Mouse (Mus musculus) activated CD4-positive, CD25-positive, alpha-beta regulatory T cell, adult 9 weeks (primary cell): Measurements from ENCODE around the gene Acsl1. TPM values are rescaled to one million over a fixed set of nuclear protein-coding genes. Genes with fewer than 3 reads are reported as not detected.

ENCODE experiments used
- polyA plus RNA-seq: library from polyadenylated mRNA; unstranded; fragments of 100-300 nt; shearing (Covaris generic); gene quantifications from one replicate; pipeline ENCODE4 v1.2.1, GENCODE M21; 2017

Acsl1 gene
- polyA plus RNA-seq = 11.6 TPM

GRCm38 (mm10) chr8:46470792-46471781 is at the start of gene Acsl1:
Gene Acsl1, plus strand, starts transcription at chr8:46471037.

GRCm38 (mm10) chr8:46551615-46552440 is 81.0 kb downstream of the Acsl1 start, which contains the start of gene Cenpu:
Gene Cenpu, plus strand, starts transcription at chr8:46552028.

Other genes starting within 250 kb of the Acsl1 start
- not detected for gene Helt, start 176.4 kb upstream of the Acsl1 start, polyA plus RNA-seq
- 4.7 TPM for gene Cenpu, start 81.0 kb downstream of the Acsl1 start, polyA plus RNA-seq
- gene Primpol, start 146.2 kb downstream of the Acsl1 start, polyA plus RNA-seq = 39.0 TPM
- gene Casp3, start 146.3 kb downstream of the Acsl1 start, polyA plus RNA-seq = 72.9 TPM